Mouse (Mus musculus) CH12.LX (cell line): ENCODE results near the gene Zfp384. TPM values are rescaled to one million over a fixed set of nuclear protein-coding genes. Genes with fewer than 3 reads are reported as not detected.

Experiments used
- DNase-seq: peaks from one replicate; pipeline ENCODE4 v3.0.0-alpha.2; 2013; ENCODE audit errors: extremely low read depth
- H3K27ac ChIP-seq: 2 replicates; pipeline ENCODE4 v1.5.1; 2012; ENCODE audit warnings: low read depth, mild to moderate bottlenecking, control low read depth, moderate library complexity; ENCODE audit not compliant: insufficient read depth
- H3K27me3 ChIP-seq: replicated peaks from 2 replicates; pipeline ENCODE3; 2012; ENCODE audit warnings: inconsistent platforms
- H3K36me3 ChIP-seq, 2 experiments: replicated peaks in 1 of 2; 2 replicates each; pipeline versions ENCODE3 to v1.6.1; 2012; ENCODE audit warnings: inconsistent platforms in 1 of 2, low read length in 1 of 2, mild to moderate bottlenecking in 1 of 2, mixed read lengths in 1 of 2, moderate library complexity in 1 of 2; ENCODE audit not compliant: control insufficient read depth in 1 of 2, insufficient read depth in 1 of 2
- H3K4me1 ChIP-seq, 2 experiments: 2 replicates each; pipeline ENCODE4 v1.6.1; 2012; ENCODE audit warnings: inconsistent platforms in 1 of 2, moderate library complexity in 1 of 2; ENCODE audit not compliant: insufficient read depth in 2 of 2, control insufficient read depth in 1 of 2
- H3K4me2 ChIP-seq: 2 replicates; pipeline ENCODE4 v1.6.1; 2012; ENCODE audit warnings: low read depth, mild to moderate bottlenecking, control low read depth; ENCODE audit not compliant: poor library complexity, insufficient read depth, severe bottlenecking
- H3K4me3 ChIP-seq, 3 experiments: fragments of 150-350 bp in 1 of 3; sonication (generic) in 1 of 3; replicated peaks in 1 of 3; 2 replicates each; pipeline versions ENCODE3 to v1.5.1; 2011 to 2012; ENCODE audit warnings: low read depth in 2 of 3, low read length in 2 of 3, mild to moderate bottlenecking in 2 of 3, moderate library complexity in 2 of 3, control low read depth in 1 of 3, improper control_type of control experiment in 1 of 3, inconsistent platforms in 1 of 3, mixed read lengths in 1 of 3; ENCODE audit not compliant: poor library complexity in 1 of 3
- H3K79me2 ChIP-seq: replicated peaks from 2 replicates; pipeline ENCODE4 v1.6.1; 2012; ENCODE audit warnings: mild to moderate bottlenecking, moderate library complexity; ENCODE audit not compliant: control insufficient read depth, poor library complexity, insufficient read depth, severe bottlenecking; ENCODE audit errors: extremely low read depth
- H3K9ac ChIP-seq: 2 replicates; pipeline ENCODE4 v1.6.1; 2012; ENCODE audit warnings: low read depth, mild to moderate bottlenecking, control low read depth, moderate library complexity; ENCODE audit not compliant: insufficient read depth
- H3K9me3 ChIP-seq: replicated peaks from 2 replicates; pipeline ENCODE3; 2012; ENCODE audit warnings: low read length, inconsistent platforms, mixed read lengths
- BHLHE40 ChIP-seq: IDR thresholded peaks from 2 replicates; pipeline ENCODE4 v1.6.1; 2011; ENCODE audit warnings: mild to moderate bottlenecking, low read depth, low read length, improper control_type of control experiment
- CHD1 ChIP-seq: IDR thresholded peaks from 2 replicates; pipeline ENCODE4 v1.6.1; 2012; ENCODE audit warnings: low read depth, low read length, improper control_type of control experiment, inconsistent platforms
- CHD2 ChIP-seq: IDR thresholded peaks from 2 replicates; pipeline ENCODE4 v1.6.1; 2011; ENCODE audit warnings: low read length, improper control_type of control experiment
- E2F4 ChIP-seq: IDR thresholded peaks from 2 replicates; pipeline ENCODE4 v1.6.1; 2011; ENCODE audit warnings: low read depth, low read length, improper control_type of control experiment; ENCODE audit not compliant: insufficient replicate concordance
- ELF1 ChIP-seq: IDR thresholded peaks from 2 replicates; pipeline ENCODE4 v1.6.1; 2014; ENCODE audit warnings: low read depth, mild to moderate bottlenecking, inconsistent platforms, low read length, improper control_type of control experiment
- JUN ChIP-seq: IDR thresholded peaks from 2 replicates; pipeline ENCODE4 v1.6.1; 2011; ENCODE audit warnings: low read depth, mild to moderate bottlenecking, low read length, improper control_type of control experiment, moderate library complexity; ENCODE audit not compliant: insufficient read depth
- MAX ChIP-seq: IDR thresholded peaks from 2 replicates; pipeline ENCODE4 v1.6.1; 2011; ENCODE audit warnings: low read length, improper control_type of control experiment
- MEF2A ChIP-seq: IDR thresholded peaks from 2 replicates; pipeline ENCODE4 v1.6.1; 2014; ENCODE audit warnings: low read depth, mild to moderate bottlenecking, inconsistent platforms, low read length, improper control_type of control experiment, borderline replicate concordance
- MXI1 ChIP-seq: IDR thresholded peaks from 2 replicates; pipeline ENCODE4 v1.6.1; 2011; ENCODE audit warnings: mild to moderate bottlenecking, low read depth, low read length, improper control_type of control experiment
- MYC ChIP-seq: IDR thresholded peaks from 2 replicates; pipeline ENCODE4 v1.6.1; 2011; ENCODE audit warnings: low read depth, mild to moderate bottlenecking, improper control_type of control experiment, low read length
- RAD21 ChIP-seq: IDR thresholded peaks from 2 replicates; pipeline ENCODE4 v1.6.1; 2011; ENCODE audit warnings: low read depth, mild to moderate bottlenecking, low read length, improper control_type of control experiment, moderate library complexity
- SIN3A ChIP-seq: IDR thresholded peaks from 2 replicates; pipeline ENCODE4 v1.6.1; 2012; ENCODE audit warnings: low read length, improper control_type of control experiment, inconsistent platforms
- SMC3 ChIP-seq: IDR thresholded peaks from 2 replicates; pipeline ENCODE4 v1.6.1; 2011; ENCODE audit warnings: low read depth, low read length, improper control_type of control experiment
- TCF12 ChIP-seq: IDR thresholded peaks from 2 replicates; pipeline ENCODE4 v1.6.1; 2014; ENCODE audit warnings: low read depth, mild to moderate bottlenecking, inconsistent platforms, low read length, improper control_type of control experiment
- UBTF ChIP-seq: IDR thresholded peaks from 2 replicates; pipeline ENCODE4 v1.6.1; 2012; ENCODE audit warnings: low read depth, mild to moderate bottlenecking, inconsistent platforms, low read length, improper control_type of control experiment, moderate library complexity
- USF1 ChIP-seq: IDR thresholded peaks from 2 replicates; pipeline ENCODE4 v1.6.1; 2014; ENCODE audit warnings: low read depth, mild to moderate bottlenecking, inconsistent platforms, low read length, improper control_type of control experiment
- ZC3H11A ChIP-seq: IDR thresholded peaks from 2 replicates; pipeline ENCODE4 v1.6.1; 2012; ENCODE audit warnings: low read depth, mild to moderate bottlenecking, inconsistent platforms, low read length, improper control_type of control experiment
- ZKSCAN1 ChIP-seq: IDR thresholded peaks from 2 replicates; pipeline ENCODE4 v1.6.1; 2012; ENCODE audit warnings: low read depth, inconsistent platforms, low read length, improper control_type of control experiment, borderline replicate concordance
- ZMIZ1 ChIP-seq: IDR thresholded peaks from 2 replicates; pipeline ENCODE4 v1.6.1; 2012; ENCODE audit warnings: low read depth, mild to moderate bottlenecking, inconsistent platforms, low read length, improper control_type of control experiment
- ZNF384 ChIP-seq: IDR thresholded peaks from 2 replicates; pipeline ENCODE4 v1.6.1; 2012; ENCODE audit warnings: low read depth, low read length, improper control_type of control experiment, inconsistent platforms
- dilution Hi-C: fragments of 300-500 bp; cut with MboI; formaldehyde crosslinking; loops from 2 replicates; pipeline ENCODE4 v1.14.3; 2020; ENCODE audit warnings: low sequenced_read_pairs; ENCODE audit not compliant: extremely low pct_unique_long_range_greater_than_20kb, extremely low pct_ligation_motif_present
- in situ Hi-C: fragments of 300-500 bp; cut with MboI; formaldehyde crosslinking; loops from 3 replicates; pipeline ENCODE4 v1.14.3; 2019; ENCODE audit warnings: low sequenced_read_pairs, low pct_ligation_motif_present, low pct_unique_long_range_greater_than_20kb, mixed read lengths
- polyA plus RNA-seq: library from polyadenylated mRNA; unstranded; fragments of >175 nt; gene quantifications from 2 replicates; pipeline ENCODE4 v1.2.1, GENCODE M21; 2012; ENCODE audit warnings: low read depth; ENCODE audit not compliant: insufficient read length
- total RNA-seq, 2 experiments: library from RNA; depleted of rRNA; stranded (reverse); fragments of 300-350 nt in 1 of 2; fragments of >200 nt in 1 of 2; gene quantifications; 2 replicates each; pipeline ENCODE4 v1.2.3; 2012 to 2014

The Zfp384 gene
- total and polyA plus RNA-seq, 3 experiments, result 14.0 to 34.4 (median 17.0) TPM

GRCm38 (mm10) chr6:125003706-125004105 is 5.2 kb upstream of the Zfp384 start:
- no peak for TF ChIP-seq ZKSCAN1
- no peak for TF ChIP-seq MAX
- no peak for TF ChIP-seq E2F4
- no peak for TF ChIP-seq BHLHE40
- no peak for TF ChIP-seq MYC
- TF ChIP-seq JUN, result no peak
- no peak for TF ChIP-seq CHD1
- no peak for TF ChIP-seq ZC3H11A
- TF ChIP-seq UBTF, result no peak
- no peak for TF ChIP-seq TCF12
- TF ChIP-seq ELF1, result no peak
- TF ChIP-seq SMC3, result no peak
- no peak for TF ChIP-seq CHD2
- no peak for TF ChIP-seq RAD21
- TF ChIP-seq USF1, result no peak
- TF ChIP-seq MXI1, result no peak
- peaks cover 11% of the 10 kb centered on the region for H3K27me3 ChIP-seq
- H3K4me3 ChIP-seq, result no peak overlapping the region
- no peak for DNase-seq
- H3K9ac ChIP-seq, result no peak overlapping the region
- no peaks in the 10 kb centered on the region for H3K36me3 ChIP-seq
- no peaks in the 10 kb centered on the region for H3K9me3 ChIP-seq
- H3K4me2 ChIP-seq, result no peak overlapping the region
- no peaks in the 10 kb centered on the region for H3K79me2 ChIP-seq
- H3K4me1 ChIP-seq, result peaks cover 0 to 27% of the 10 kb centered on the region in 2 experiments; a peak in 2 of 4 replicates
- dilution Hi-C loops (no loop called here), in situ Hi-C loops (no loop called here)
- no peak overlapping the region for H3K27ac ChIP-seq

- Histone ChIP-seq H3K36me3 (no peaks in the 10 kb centered on the region), H3K4me3 (no peak overlapping the region), H3K9me3 (no peaks in the 10 kb centered on the region), H3K9ac (no peak overlapping the region), H3K27me3 (peaks cover 4% of the 10 kb centered on the region), H3K4me2 (no peak overlapping the region), H3K4me1 (peaks cover 0 to 27% of the 10 kb centered on the region in 2 experiments; a peak in 2 of 4 replicates), H3K27ac (no peak overlapping the region), H3K79me2 (peaks cover 3% of the 10 kb centered on the region)
- dilution Hi-C loops (no loop called here), in situ Hi-C loops (no loop called here)
- no peak for DNase-seq
- peak; percentile 41 for TF ChIP-seq BHLHE40
- TF ChIP-seq E2F4, result no peak
- no peak for TF ChIP-seq ZMIZ1
- TF ChIP-seq UBTF, result no peak
- no peak for TF ChIP-seq SIN3A
- no peak for TF ChIP-seq ZNF384
- TF ChIP-seq MEF2A, result no peak
- TF ChIP-seq, all 38 proteins: peak for 1
Measured at GRCm38 (mm10) chr6:125005086-125005485, 3.9 kb upstream of the Zfp384 start.
